Mouse (Mus musculus) liver, embryonic 14.5 days (tissue): Measurements from ENCODE around the gene Inpp5a. TPM values are rescaled to one million over a fixed set of nuclear protein-coding genes. Genes with fewer than 3 reads are reported as not detected.

Experiments
- ATAC-seq: fragments of 200-750 bp; cut with Nextera tagmentation; 2 replicates; pipeline ENCODE4 v1.8.0; 2017; ENCODE audit warnings: moderate number of reproducible peaks, mild to moderate bottlenecking, moderate library complexity; ENCODE audit not compliant: insufficient read depth
- DNase-seq, 3 experiments: peaks; one replicate each; pipeline ENCODE4 v3.0.0-alpha.2; 2012 to 2013; ENCODE audit warnings: low read depth in 3 of 3, low spot score in 3 of 3
- H3K27ac ChIP-seq: fragments of 300-500 bp; sonication (generic); 2 replicates; pipeline ENCODE4 v1.5.1; 2014; ENCODE audit warnings: moderate library complexity, mild to moderate bottlenecking, control low read depth, inconsistent platforms
- H3K27me3 ChIP-seq: fragments of 300-500 bp; sonication (generic); 2 replicates; pipeline ENCODE4 v1.6.1; 2014; ENCODE audit warnings: mild to moderate bottlenecking, low read length, moderate library complexity; ENCODE audit not compliant: control insufficient read depth, insufficient read depth
- H3K36me3 ChIP-seq: fragments of 300-500 bp; sonication (generic); replicated peaks from 2 replicates; pipeline ENCODE4 v1.6.1; 2014; ENCODE audit warnings: low read depth; ENCODE audit not compliant: control insufficient read depth, insufficient read depth
- H3K4me1 ChIP-seq, 2 experiments: fragments of 200-500 bp in 1 of 2; fragments of 300-500 bp in 1 of 2; sonication (generic) in 1 of 2; replicated peaks; 2 replicates each; pipeline ENCODE4 v1.6.1; 2012 to 2014; ENCODE audit warnings: antibody characterized with exemption in 1 of 2, inconsistent platforms in 1 of 2, low read length in 1 of 2; ENCODE audit not compliant: control insufficient read depth in 2 of 2, insufficient read depth in 2 of 2
- H3K4me2 ChIP-seq: fragments of 300-500 bp; sonication (generic); 2 replicates; pipeline ENCODE4 v1.6.1; 2014; ENCODE audit warnings: low read depth, mild to moderate bottlenecking, control low read depth, moderate library complexity
- H3K4me3 ChIP-seq, 2 experiments: fragments of 200-500 bp in 1 of 2; fragments of 300-500 bp in 1 of 2; sonication (generic) in 1 of 2; 2 replicates each; pipeline ENCODE4 v1.5.1; 2012 to 2014; ENCODE audit warnings: low read depth in 2 of 2, low read length in 2 of 2, mild to moderate bottlenecking in 2 of 2, control low read depth in 1 of 2, inconsistent platforms in 1 of 2, moderate library complexity in 1 of 2; ENCODE audit not compliant: insufficient read depth in 1 of 2
- H3K9ac ChIP-seq: fragments of 300-500 bp; sonication (generic); replicated peaks from 2 replicates; pipeline ENCODE4 v1.6.1; 2014; ENCODE audit warnings: mild to moderate bottlenecking, control low read depth, moderate library complexity
- H3K9me3 ChIP-seq: fragments of 300-500 bp; sonication (generic); 2 replicates; pipeline ENCODE4 v1.6.1; 2016; ENCODE audit warnings: low read length, mixed read lengths; ENCODE audit not compliant: control insufficient read depth
- CTCF ChIP-seq: IDR thresholded peaks from 2 replicates; pipeline ENCODE4 v1.5.1; 2016; ENCODE audit warnings: antibody characterized with exemption, low read depth, control low read depth
- EP300 ChIP-seq: IDR thresholded peaks from 2 replicates; pipeline ENCODE4 v1.6.1; 2016; ENCODE audit warnings: antibody characterized with exemption, low read depth
- WGBS: fragments of 180-500 bp; shearing (Covaris S2); extraction: QIAGEN DNeasy Blood & Tissue Kit; methylation state at CpG from one replicate; pipeline ENCODE4 v1.1.7; 2014; ENCODE audit not compliant: insufficient replicate concordance; 5-methylcytosine and 5-hydroxymethylcytosine counted together
- polyA plus RNA-seq, 2 experiments: library from polyadenylated mRNA; depleted of rRNA in 1 of 2; stranded (reverse) in 1 of 2; unstranded in 1 of 2; fragments of >200 nt; fragmentation: Nextera tagmentation in 1 of 2; extraction: Ambion mirVana in 1 of 2; gene quantifications; 2 replicates each; pipeline versions ENCODE4 v1.2.1 to v1.2.3; 2012 to 2014

The Inpp5a gene
- polyA plus RNA-seq, 2 experiments: 2.4 to 3.5 TPM

DNA sequence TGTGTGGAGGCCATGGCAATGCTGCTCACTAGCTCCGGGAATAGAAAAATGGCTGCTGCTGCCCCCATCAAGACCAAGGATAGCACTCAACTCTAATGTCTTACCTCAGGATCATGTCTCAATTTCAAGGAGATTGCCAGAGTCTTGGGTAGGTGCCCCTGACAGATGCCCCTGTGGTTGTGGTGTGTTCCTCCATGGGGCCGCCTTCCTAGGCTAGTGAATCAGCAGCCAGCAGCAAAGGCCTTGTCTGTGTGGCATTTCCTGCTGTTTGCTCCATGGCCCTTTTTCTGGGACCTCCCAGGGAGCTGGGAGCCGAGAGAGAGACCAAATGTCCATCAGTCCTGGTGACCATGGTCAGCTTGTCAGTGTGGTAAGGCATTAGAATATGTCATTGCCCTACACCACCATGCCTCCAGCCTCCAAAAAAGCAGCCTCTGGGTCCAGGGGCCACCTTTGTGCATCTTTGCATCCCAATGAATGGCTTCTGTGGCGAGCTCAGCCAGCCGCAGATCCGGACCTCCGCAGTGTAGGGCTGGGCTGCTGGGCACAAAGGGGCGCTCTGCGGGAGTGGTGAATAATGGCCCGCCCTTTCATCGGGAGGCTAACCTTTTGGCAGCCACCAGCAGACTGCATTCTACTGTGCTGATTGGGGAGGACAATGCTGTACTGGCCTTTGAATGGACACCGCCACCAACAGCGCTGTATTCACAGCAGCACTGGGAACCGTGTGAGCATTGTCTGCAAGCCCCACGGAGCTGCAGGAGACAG, 139.6 kb downstream of the Inpp5a start:
- Histone ChIP-seq H3K4me3 (no peak overlapping the region), H3K4me2 (no peak overlapping the region), H3K9me3 (no peaks in the 10 kb centered on the region), H3K9ac (no peak overlapping the region), H3K27ac (no peak overlapping the region), H3K4me1 (no peaks in the 10 kb centered on the region), H3K36me3 (no peaks in the 10 kb centered on the region), H3K27me3 (no peaks in the 10 kb centered on the region)
- no peak for TF ChIP-seq CTCF
- TF ChIP-seq EP300: no peak
- DNase-seq (no peak), ATAC-seq (no peak)
- WGBS: 56% methylated on average over 15 of the region's 15 CpGs

DNA sequence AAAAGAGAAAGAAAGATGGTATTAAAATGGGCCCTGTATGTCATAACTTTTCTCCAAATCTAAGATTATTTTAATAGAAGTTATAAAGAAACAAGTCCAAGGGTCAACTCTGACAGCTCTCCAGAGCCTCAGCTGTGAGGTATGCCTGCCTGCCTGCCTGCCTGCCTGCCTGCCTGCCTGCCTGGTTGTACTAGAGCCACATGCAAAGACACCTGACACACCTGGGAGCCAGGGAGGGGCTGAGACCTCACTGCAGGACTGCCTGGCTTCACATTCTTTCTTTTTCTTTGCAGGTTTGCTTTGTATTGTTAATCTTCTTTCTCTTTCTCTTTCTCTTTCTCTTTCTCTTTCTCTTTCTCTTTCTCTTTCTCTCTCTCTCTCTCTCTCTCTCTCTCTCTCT, 140.3 kb downstream of the Inpp5a start:
- H3K4me3 ChIP-seq: no peak overlapping the region
- H3K4me2 ChIP-seq: no peak overlapping the region
- no peak overlapping the region for H3K9ac ChIP-seq
- DNase-seq (no peak), ATAC-seq (no peak)
- no peak for TF ChIP-seq EP300
- TF ChIP-seq CTCF: no peak
- no peak overlapping the region for H3K27ac ChIP-seq
- no peaks in the 10 kb centered on the region for H3K4me1 ChIP-seq
- H3K9me3 ChIP-seq: no peaks in the 10 kb centered on the region
- no peaks in the 10 kb centered on the region for H3K36me3 ChIP-seq
- H3K27me3 ChIP-seq: no peaks in the 10 kb centered on the region

DNA sequence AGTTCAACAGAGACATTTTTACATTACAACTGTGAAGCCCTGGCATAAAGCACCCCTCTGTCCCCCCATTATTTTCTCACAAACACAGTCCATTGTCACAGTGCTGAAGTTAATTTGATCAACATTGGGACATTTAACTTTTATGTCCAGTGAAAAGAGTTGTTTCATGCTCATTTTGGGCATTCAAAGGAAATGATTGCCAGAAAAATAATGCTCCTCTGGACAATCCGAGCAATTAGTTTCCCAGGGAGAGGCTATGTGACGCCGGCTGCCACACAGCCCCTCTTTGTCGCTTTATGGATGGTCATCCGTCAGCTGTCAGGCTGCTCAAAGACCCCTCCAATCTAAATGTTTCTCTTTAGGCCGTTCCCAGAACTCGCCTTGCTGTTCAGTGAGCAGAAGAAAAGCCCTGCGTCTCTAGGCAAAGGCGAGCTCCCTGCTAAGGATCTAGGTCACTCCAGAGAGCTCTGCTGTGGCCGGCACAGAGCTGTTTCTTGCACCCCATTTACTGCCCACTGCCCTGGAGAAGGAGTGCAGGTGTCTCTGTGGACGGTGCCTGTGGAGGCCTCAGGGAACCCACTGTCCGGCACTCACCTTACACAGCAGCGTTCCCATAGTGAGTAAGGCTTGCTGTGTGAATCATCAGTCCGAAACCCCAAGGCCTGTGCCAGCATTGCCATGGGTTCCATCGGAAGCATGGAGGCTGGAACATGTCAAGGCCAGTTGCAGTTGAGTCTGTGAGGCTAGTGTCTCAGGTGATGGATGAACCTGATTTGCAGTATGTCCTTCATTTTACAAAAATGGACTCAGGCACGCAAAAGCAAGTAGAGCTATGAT, 141.9 kb downstream of the Inpp5a start:
- Histone ChIP-seq H3K4me3 (no peak overlapping the region), H3K4me1 (no peaks in the 10 kb centered on the region), H3K4me2 (no peak overlapping the region), H3K9me3 (no peaks in the 10 kb centered on the region), H3K36me3 (no peaks in the 10 kb centered on the region), H3K9ac (no peak overlapping the region), H3K27ac (no peak overlapping the region), H3K27me3 (no peaks in the 10 kb centered on the region)
- TF ChIP-seq CTCF: no peak
- ATAC-seq (no peak), DNase-seq (no peak)
- 67% methylated on average over 16 of the region's 16 CpGs for WGBS

DNA sequence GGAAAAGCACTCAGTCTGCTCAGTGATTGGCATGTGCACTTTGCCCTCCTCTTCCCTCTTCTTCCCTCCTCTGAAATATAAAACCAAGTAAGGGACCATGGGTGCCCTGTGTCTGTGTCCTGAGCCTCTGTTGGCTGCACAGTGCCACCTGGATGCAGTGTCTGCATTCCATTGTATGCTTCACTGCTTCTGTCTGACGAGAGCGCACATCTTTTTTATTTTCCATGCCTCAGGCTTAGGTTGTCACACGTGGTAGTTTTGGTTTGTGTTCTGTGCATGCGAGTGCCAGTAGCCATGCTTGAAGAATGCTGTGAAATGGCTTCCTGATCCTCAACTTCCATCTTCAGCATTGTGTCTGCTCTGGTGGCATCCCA, 142.5 kb downstream of the Inpp5a start:
- no peaks in the 10 kb centered on the region for H3K27me3 ChIP-seq
- WGBS: 69% methylated on average over 4 of the region's 4 CpGs
- DNase-seq: no peak

DNA sequence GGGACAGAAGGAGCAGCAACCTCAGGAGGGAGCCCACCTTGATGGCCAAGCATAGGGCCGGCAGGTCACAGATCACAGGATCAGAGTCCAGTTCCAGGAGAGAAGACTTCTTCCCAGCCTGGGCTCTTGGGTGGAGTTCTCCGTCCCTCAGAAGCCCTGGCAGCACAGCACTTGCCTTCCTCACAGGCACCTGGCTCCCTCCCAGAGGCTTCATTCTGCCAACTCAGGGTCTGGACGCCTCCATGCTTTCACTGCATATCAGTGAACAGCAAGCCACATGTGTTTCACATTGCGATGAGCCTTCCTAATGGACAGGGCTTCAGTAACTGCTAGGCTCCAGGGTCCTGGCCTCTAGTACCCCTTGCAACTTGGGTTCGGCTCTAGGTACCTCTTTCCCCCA, 147.4 kb downstream of the Inpp5a start:
- 65% methylated on average over 5 of the region's 5 CpGs for WGBS
- Histone ChIP-seq H3K9me3 (no peaks in the 10 kb centered on the region), H3K9ac (no peak overlapping the region), H3K27me3 (no peaks in the 10 kb centered on the region), H3K4me3 (no peak overlapping the region), H3K4me2 (no peak overlapping the region), H3K27ac (no peak overlapping the region), H3K36me3 (no peaks in the 10 kb centered on the region), H3K4me1 (no peaks in the 10 kb centered on the region)
- TF ChIP-seq EP300 (no peak), CTCF (no peak)
- no peak for ATAC-seq
- no peak for DNase-seq

More for the DNA sequence above, 142.5 kb downstream of the Inpp5a start:
- Histone ChIP-seq H3K4me1 (no peaks in the 10 kb centered on the region), H3K27ac (no peak overlapping the region), H3K4me2 (no peak overlapping the region), H3K36me3 (no peaks in the 10 kb centered on the region), H3K4me3 (no peak overlapping the region), H3K9me3 (no peaks in the 10 kb centered on the region), H3K9ac (no peak overlapping the region)
- ATAC-seq: no peak
- TF ChIP-seq EP300: no peak
- no peak for TF ChIP-seq CTCF
